Mouse (Mus musculus): ENCODE results near the gene Duxbl2. TPM values are rescaled to one million over a fixed set of nuclear protein-coding genes. Genes with fewer than 3 reads are reported as not detected.
A peak's percentile ranks its signal among the peaks of the same experiment; 100 is the strongest.
"Not testable (repeated sequence)": the region's sequence is repeated elsewhere in the genome, so short reads cannot be mapped to it uniquely, and the experiment has no call there.

Gene Duxbl2
- polyA plus RNA-seq (2014; fragmentation: Nextera tagmentation; extraction: Ambion mirVana) = not detected in 2 replicates

GRCm38 (mm10) chr14:26118150-26118549, at the start of gene Duxbl2:
Gene Duxbl2 (plus strand): TSS chr14:26118349.
- H3K27me3 ChIP-seq (ENCODE audit: control insufficient read depth, insufficient read depth, low read length); H3K9me3 ChIP-seq (ENCODE audit: control insufficient read depth, low read length); H3K4me1 ChIP-seq (replicated peaks; ENCODE audit: control insufficient read depth, insufficient read depth, low read length); H3K4me2 ChIP-seq (ENCODE audit: low read depth, low read length, severe bottlenecking); H3K4me3 ChIP-seq (ENCODE audit: low read depth, low read length); H3K36me3 ChIP-seq (ENCODE audit: control insufficient read depth, insufficient read depth, low read length); H3K9ac ChIP-seq (ENCODE audit: low read length); H3K27ac ChIP-seq (ENCODE audit: low read depth, low read length); DNase-seq (ENCODE audit: low spot score): not testable (repeated sequence)
- no CpG with 5 or more reads among the region's 7 CpGs for WGBS
- ATAC-seq (replicated peaks; ENCODE audit: low FRiP score) = peak; percentile 27

- H3K9ac ChIP-seq (ENCODE audit: low read length); H3K27me3 ChIP-seq (ENCODE audit: control insufficient read depth, insufficient read depth, low read length); H3K4me3 ChIP-seq (ENCODE audit: low read depth, low read length); H3K27ac ChIP-seq (ENCODE audit: low read depth, low read length); ATAC-seq (replicated peaks; ENCODE audit: low FRiP score); DNase-seq (ENCODE audit: low spot score); H3K36me3 ChIP-seq (ENCODE audit: control insufficient read depth, insufficient read depth, low read length); H3K4me2 ChIP-seq (ENCODE audit: low read depth, low read length, severe bottlenecking); H3K9me3 ChIP-seq (ENCODE audit: control insufficient read depth, low read length); H3K4me1 ChIP-seq (replicated peaks; ENCODE audit: control insufficient read depth, insufficient read depth, low read length): not testable (repeated sequence)
- no CpG with 5 or more reads among the region's 5 CpGs for WGBS
These were observed 41.3 kb upstream of the Duxbl2 start for GRCm38 (mm10) chr14:26076620-26077390.

GRCm38 (mm10) chr14:26081216-26081615, 36.9 kb upstream of the Duxbl2 start, which contains the start of gene Cphx2:
Gene Cphx2 (plus strand): TSS chr14:26081516.
- not testable (repeated sequence) for ATAC-seq (replicated peaks; ENCODE audit: low FRiP score); H3K4me2 ChIP-seq (ENCODE audit: low read depth, low read length, severe bottlenecking); DNase-seq (ENCODE audit: low spot score); H3K27ac ChIP-seq (ENCODE audit: low read depth, low read length); H3K4me1 ChIP-seq (replicated peaks; ENCODE audit: control insufficient read depth, insufficient read depth, low read length); H3K36me3 ChIP-seq (ENCODE audit: control insufficient read depth, insufficient read depth, low read length); H3K4me3 ChIP-seq (ENCODE audit: low read depth, low read length); H3K9ac ChIP-seq (ENCODE audit: low read length); H3K9me3 ChIP-seq (ENCODE audit: control insufficient read depth, low read length); H3K27me3 ChIP-seq (ENCODE audit: control insufficient read depth, insufficient read depth, low read length)
- WGBS = no CpG with 5 or more reads among the region's 6 CpGs

GRCm38 (mm10) chr14:26081997-26082396, 36.2 kb upstream of the Duxbl2 start, which contains the start of gene Cphx3:
Gene Cphx3 (plus strand): TSS chr14:26082297.
- not testable (repeated sequence) for H3K9ac ChIP-seq (ENCODE audit: low read length); H3K4me3 ChIP-seq (ENCODE audit: low read depth, low read length); DNase-seq (ENCODE audit: low spot score); H3K27ac ChIP-seq (ENCODE audit: low read depth, low read length); ATAC-seq (replicated peaks; ENCODE audit: low FRiP score); H3K4me1 ChIP-seq (replicated peaks; ENCODE audit: control insufficient read depth, insufficient read depth, low read length); H3K4me2 ChIP-seq (ENCODE audit: low read depth, low read length, severe bottlenecking); H3K36me3 ChIP-seq (ENCODE audit: control insufficient read depth, insufficient read depth, low read length); H3K9me3 ChIP-seq (ENCODE audit: control insufficient read depth, low read length); H3K27me3 ChIP-seq (ENCODE audit: control insufficient read depth, insufficient read depth, low read length)
- no CpG with 5 or more reads among the region's 1 CpGs for WGBS

GRCm38 (mm10) chr14:26097622-26098021, 20.5 kb upstream of the Duxbl2 start:
- H3K36me3 ChIP-seq (ENCODE audit: control insufficient read depth, insufficient read depth, low read length); H3K4me3 ChIP-seq (ENCODE audit: low read depth, low read length); H3K27me3 ChIP-seq (ENCODE audit: control insufficient read depth, insufficient read depth, low read length); H3K4me1 ChIP-seq (replicated peaks; ENCODE audit: control insufficient read depth, insufficient read depth, low read length); H3K4me2 ChIP-seq (ENCODE audit: low read depth, low read length, severe bottlenecking); H3K9me3 ChIP-seq (ENCODE audit: control insufficient read depth, low read length); H3K27ac ChIP-seq (ENCODE audit: low read depth, low read length); DNase-seq (ENCODE audit: low spot score); ATAC-seq (replicated peaks; ENCODE audit: low FRiP score); H3K9ac ChIP-seq (ENCODE audit: low read length): not testable (repeated sequence)
- no CpG with 5 or more reads among the region's 3 CpGs for WGBS

- not testable (repeated sequence) for H3K4me2 ChIP-seq (ENCODE audit: low read depth, low read length, severe bottlenecking); H3K4me3 ChIP-seq (ENCODE audit: low read depth, low read length); DNase-seq (ENCODE audit: low spot score); H3K9ac ChIP-seq (ENCODE audit: low read length); H3K27me3 ChIP-seq (ENCODE audit: control insufficient read depth, insufficient read depth, low read length); H3K27ac ChIP-seq (ENCODE audit: low read depth, low read length); H3K9me3 ChIP-seq (ENCODE audit: control insufficient read depth, low read length); H3K36me3 ChIP-seq (ENCODE audit: control insufficient read depth, insufficient read depth, low read length); H3K4me1 ChIP-seq (replicated peaks; ENCODE audit: control insufficient read depth, insufficient read depth, low read length)
- peak; percentile 82 for ATAC-seq (replicated peaks; ENCODE audit: low FRiP score)
- no CpG with 5 or more reads among the region's 18 CpGs for WGBS
These were observed 426 bp downstream of the Duxbl2 start for GRCm38 (mm10) chr14:26118550-26119000.

- ATAC-seq (replicated peaks; ENCODE audit: low FRiP score); H3K9ac ChIP-seq (ENCODE audit: low read length); H3K27me3 ChIP-seq (ENCODE audit: control insufficient read depth, insufficient read depth, low read length); H3K4me1 ChIP-seq (replicated peaks; ENCODE audit: control insufficient read depth, insufficient read depth, low read length); DNase-seq (ENCODE audit: low spot score); H3K27ac ChIP-seq (ENCODE audit: low read depth, low read length); H3K4me3 ChIP-seq (ENCODE audit: low read depth, low read length); H3K36me3 ChIP-seq (ENCODE audit: control insufficient read depth, insufficient read depth, low read length); H3K4me2 ChIP-seq (ENCODE audit: low read depth, low read length, severe bottlenecking); H3K9me3 ChIP-seq (ENCODE audit: control insufficient read depth, low read length): not testable (repeated sequence)
- no CpG with 5 or more reads among the region's 7 CpGs for WGBS
These were observed 946 bp downstream of the Duxbl2 start for GRCm38 (mm10) chr14:26119095-26119494.

- H3K4me1 ChIP-seq (replicated peaks; ENCODE audit: control insufficient read depth, insufficient read depth, low read length); H3K36me3 ChIP-seq (ENCODE audit: control insufficient read depth, insufficient read depth, low read length); DNase-seq (ENCODE audit: low spot score); H3K27me3 ChIP-seq (ENCODE audit: control insufficient read depth, insufficient read depth, low read length); H3K9ac ChIP-seq (ENCODE audit: low read length); ATAC-seq (replicated peaks; ENCODE audit: low FRiP score); H3K9me3 ChIP-seq (ENCODE audit: control insufficient read depth, low read length); H3K27ac ChIP-seq (ENCODE audit: low read depth, low read length); H3K4me3 ChIP-seq (ENCODE audit: low read depth, low read length); H3K4me2 ChIP-seq (ENCODE audit: low read depth, low read length, severe bottlenecking): not testable (repeated sequence)
- no CpG with 5 or more reads among the region's 2 CpGs for WGBS
These were observed 28.9 kb downstream of the Duxbl2 start for GRCm38 (mm10) chr14:26147095-26147494.

GRCm38 (mm10) chr14:26156032-26156431, 37.9 kb downstream of the Duxbl2 start:
- H3K4me2 ChIP-seq (ENCODE audit: low read depth, low read length, severe bottlenecking); ATAC-seq (replicated peaks; ENCODE audit: low FRiP score); H3K9ac ChIP-seq (ENCODE audit: low read length); DNase-seq (ENCODE audit: low spot score); H3K9me3 ChIP-seq (ENCODE audit: control insufficient read depth, low read length); H3K4me3 ChIP-seq (ENCODE audit: low read depth, low read length); H3K27me3 ChIP-seq (ENCODE audit: control insufficient read depth, insufficient read depth, low read length); H3K27ac ChIP-seq (ENCODE audit: low read depth, low read length); H3K4me1 ChIP-seq (replicated peaks; ENCODE audit: control insufficient read depth, insufficient read depth, low read length); H3K36me3 ChIP-seq (ENCODE audit: control insufficient read depth, insufficient read depth, low read length): not testable (repeated sequence)
- WGBS = no CpG with 5 or more reads among the region's 7 CpGs
